Mouse (Mus musculus): ENCODE results near the gene Nin.

- TF ChIP-seq POLR2A (IDR thresholded peaks at IDR 0.05; ENCODE audit: control insufficient read depth in 1 of 2, insufficient read depth in 1 of 2, low read depth in 1 of 2, low read length in 2 of 2, poor library complexity in 1 of 2): 0 out of 4 replicates have a peak, but pooled peaks of 1 of the 2 experiments have one; percentile 21
- no peak for TF ChIP-seq GATA1 (IDR thresholded peaks at IDR 0.05; ENCODE audit: low read depth, low read length)
- TF ChIP-seq KAT2A (conservative IDR thresholded peaks at IDR 0.05; ENCODE audit: low read depth, low read length): no peak
- no peak for TF ChIP-seq BHLHE40 (IDR thresholded peaks at IDR 0.05; ENCODE audit: borderline replicate concordance, low read depth, low read length)
- no peak for TF ChIP-seq CTCF (IDR thresholded peaks at IDR 0.05 in 2 of 3, conservative IDR thresholded peaks at IDR 0.05 in 1 of 3; ENCODE audit: control insufficient read depth in 1 of 3, insufficient read depth in 1 of 3, low read depth in 2 of 3, low read length in 3 of 3, poor library complexity in 1 of 3, severe bottlenecking in 1 of 3)
- TF ChIP-seq HCFC1 (IDR thresholded peaks at IDR 0.05; ENCODE audit: low read depth, low read length): no peak
- TF ChIP-seq ZNF384 (IDR thresholded peaks at IDR 0.05; ENCODE audit: low read depth, low read length): no peak
- no peak for TF ChIP-seq TCF12 (IDR thresholded peaks at IDR 0.05; ENCODE audit: low read depth, low read length)
- TF ChIP-seq CHD2 (IDR thresholded peaks at IDR 0.05; ENCODE audit: low read length): no peak
- TF ChIP-seq USF1 (IDR thresholded peaks at IDR 0.05; ENCODE audit: low read depth, low read length): no peak
- no peak for TF ChIP-seq TAL1 (IDR thresholded peaks at IDR 0.05; ENCODE audit: low read length)
- no peak for TF ChIP-seq SIN3A (IDR thresholded peaks at IDR 0.05; ENCODE audit: low read length)
- TF ChIP-seq NELFE (IDR thresholded peaks at IDR 0.05; ENCODE audit: low read depth, low read length): no peak
- TF ChIP-seq RAD21 (IDR thresholded peaks at IDR 0.05; ENCODE audit: low read depth, low read length): no peak
Measured at GRCm38 (mm10) chr12:70111117-70111366, 2.5 kb downstream of the Nin start.

All from MEL (cell line).